Mouse (Mus musculus) embryonic facial prominence, embryonic 11.5 days (tissue): ENCODE data around the gene Fbxl22. TPM values are rescaled to one million over a fixed set of nuclear protein-coding genes. Genes with fewer than 3 reads are reported as not detected.

Experiments
- ATAC-seq: fragments of 200-750 bp; cut with Nextera tagmentation; replicated peaks from 2 replicates; pipeline ENCODE4 v1.8.0; 2017; ENCODE audit warnings: low read depth; ENCODE audit not compliant: insufficient number of reproducible peaks, low FRiP score, low TSS enrichment
- DNase-seq: peaks from one replicate; pipeline ENCODE4 v3.0.0-alpha.2; 2015; ENCODE audit warnings: low spot score
- H3K27ac ChIP-seq: fragments of 300-500 bp; sonication (generic); replicated peaks from 2 replicates; pipeline ENCODE4 v1.5.1; 2014; ENCODE audit warnings: mild to moderate bottlenecking, low read depth, low read length, control low read depth
- H3K27me3 ChIP-seq: fragments of 300-500 bp; sonication (generic); 2 replicates; pipeline ENCODE4 v1.6.1; 2014; ENCODE audit warnings: mild to moderate bottlenecking, low read length, moderate library complexity, mixed read lengths; ENCODE audit not compliant: control insufficient read depth, insufficient read depth
- H3K36me3 ChIP-seq: fragments of 300-500 bp; sonication (generic); replicated peaks from 2 replicates; pipeline ENCODE4 v1.6.1; 2014; ENCODE audit warnings: low read depth, mild to moderate bottlenecking, low read length, moderate library complexity, mixed read lengths; ENCODE audit not compliant: control insufficient read depth, insufficient read depth
- H3K4me1 ChIP-seq: fragments of 300-500 bp; sonication (generic); 2 replicates; pipeline ENCODE4 v1.6.1; 2014; ENCODE audit warnings: low read length, mixed read lengths; ENCODE audit not compliant: control insufficient read depth, insufficient read depth
- H3K4me2 ChIP-seq: fragments of 300-500 bp; sonication (generic); 2 replicates; pipeline ENCODE4 v1.6.1; 2014; ENCODE audit warnings: low read depth, mild to moderate bottlenecking, control low read depth, low read length, moderate library complexity
- H3K4me3 ChIP-seq: fragments of 300-500 bp; sonication (generic); 2 replicates; pipeline ENCODE4 v1.5.1; 2014; ENCODE audit warnings: low read depth, low read length, control low read depth
- H3K9ac ChIP-seq: fragments of 300-500 bp; sonication (generic); replicated peaks from 2 replicates; pipeline ENCODE4 v1.6.1; 2014; ENCODE audit warnings: mild to moderate bottlenecking, control low read depth, low read length
- H3K9me3 ChIP-seq: fragments of 300-500 bp; sonication (generic); replicated peaks from 2 replicates; pipeline ENCODE4 v1.6.1; 2016; ENCODE audit warnings: mild to moderate bottlenecking, low read length, inconsistent platforms, mixed read lengths; ENCODE audit not compliant: control insufficient read depth
- WGBS: fragments of 180-500 bp; shearing (Covaris S2); extraction: QIAGEN DNeasy Blood & Tissue Kit; methylation state at CpG from one replicate; pipeline ENCODE4 v1.1.7; 2014; 5-methylcytosine and 5-hydroxymethylcytosine counted together
- polyA plus RNA-seq: library from polyadenylated mRNA; unstranded; fragments of >200 nt; fragmentation: Nextera tagmentation; extraction: Ambion mirVana; gene quantifications from 2 replicates; pipeline ENCODE4 v1.2.1, GENCODE M21; 2014

The Fbxl22 gene
- polyA plus RNA-seq, 1 experiment from 2014 or later = 1.9 TPM

- H3K4me2 ChIP-seq = no peak overlapping the region
- no peak overlapping the region for H3K27ac ChIP-seq
- WGBS = 66% methylated on average over 4 of the region's 4 CpGs
- peaks cover 4% of the 10 kb centered on the region; the same call in 1 of the 2 replicates for H3K36me3 ChIP-seq
- ATAC-seq (no peak; the same call in 1 of the 2 replicates), DNase-seq (no peak)
- H3K4me1 ChIP-seq = no peaks in the 10 kb centered on the region
- no peaks in the 10 kb centered on the region for H3K9me3 ChIP-seq
- no peaks in the 10 kb centered on the region for H3K27me3 ChIP-seq
- H3K9ac ChIP-seq = no peak overlapping the region
- H3K4me3 ChIP-seq = no peak overlapping the region
These were observed 8.4 kb downstream of the Fbxl22 start for GRCm38 (mm10) chr9:66506011-66506410.

- Histone ChIP-seq H3K27me3 (no peaks in the 10 kb centered on the region), H3K4me3 (no peak overlapping the region), H3K9ac (no peak overlapping the region), H3K9me3 (no peaks in the 10 kb centered on the region), H3K4me1 (no peaks in the 10 kb centered on the region), H3K36me3 (peaks cover 4% of the 10 kb centered on the region; the same call in 1 of the 2 replicates), H3K27ac (no peak overlapping the region), H3K4me2 (no peak overlapping the region)
- no peak for ATAC-seq
- no peak for DNase-seq
- 68% methylated on average over 9 of the region's 9 CpGs for WGBS
These were observed 9.1 kb downstream of the Fbxl22 start for GRCm38 (mm10) chr9:66505141-66505917.

- Histone ChIP-seq H3K36me3 (peaks cover 4% of the 10 kb centered on the region; the same call in 1 of the 2 replicates), H3K27ac (no peak overlapping the region), H3K4me2 (no peak overlapping the region), H3K27me3 (no peaks in the 10 kb centered on the region), H3K4me1 (no peaks in the 10 kb centered on the region), H3K9ac (no peak overlapping the region), H3K4me3 (no peak overlapping the region), H3K9me3 (no peaks in the 10 kb centered on the region)
- DNase-seq (no peak), ATAC-seq (no peak)
- WGBS = 92% methylated on average over 13 of the region's 13 CpGs
These were observed 9.9 kb downstream of the Fbxl22 start for GRCm38 (mm10) chr9:66504518-66504917.

- Histone ChIP-seq H3K27me3 (no peaks in the 10 kb centered on the region), H3K4me3 (no peak overlapping the region), H3K9ac (no peak overlapping the region), H3K9me3 (no peaks in the 10 kb centered on the region), H3K4me2 (no peak overlapping the region), H3K4me1 (no peaks in the 10 kb centered on the region), H3K36me3 (peaks cover 4% of the 10 kb centered on the region; the same call in 1 of the 2 replicates), H3K27ac (no peak overlapping the region)
- no peak for ATAC-seq
- 66% methylated on average over 4 of the region's 4 CpGs for WGBS
- no peak for DNase-seq
These were observed 10.4 kb downstream of the Fbxl22 start for GRCm38 (mm10) chr9:66503879-66504411.

GRCm38 (mm10) chr9:66501248-66501647, 13.1 kb downstream of the Fbxl22 start:
- WGBS = 76% methylated on average over 2 of the region's 2 CpGs
- DNase-seq (no peak), ATAC-seq (no peak)
- Histone ChIP-seq H3K36me3 (peaks cover 4% of the 10 kb centered on the region; the same call in 1 of the 2 replicates), H3K27ac (no peak overlapping the region), H3K9me3 (no peaks in the 10 kb centered on the region), H3K4me1 (no peaks in the 10 kb centered on the region), H3K9ac (no peak overlapping the region), H3K4me3 (no peak overlapping the region), H3K4me2 (no peak overlapping the region), H3K27me3 (no peaks in the 10 kb centered on the region)

GRCm38 (mm10) chr9:66493992-66494391, 20.4 kb downstream of the Fbxl22 start:
- no peak overlapping the region for H3K9ac ChIP-seq
- H3K27me3 ChIP-seq = no peaks in the 10 kb centered on the region
- no peak overlapping the region for H3K4me2 ChIP-seq
- DNase-seq (no peak), ATAC-seq (no peak)
- H3K4me3 ChIP-seq = no peak overlapping the region
- H3K9me3 ChIP-seq = no peaks in the 10 kb centered on the region
- H3K4me1 ChIP-seq = no peaks in the 10 kb centered on the region
- no peak overlapping the region for H3K27ac ChIP-seq
- H3K36me3 ChIP-seq = no peaks in the 10 kb centered on the region; the same call in 1 of the 2 replicates

GRCm38 (mm10) chr9:66492361-66492760, 22.0 kb downstream of the Fbxl22 start:
- no peaks in the 10 kb centered on the region; the same call in 1 of the 2 replicates for H3K36me3 ChIP-seq
- no peaks in the 10 kb centered on the region for H3K9me3 ChIP-seq
- no peak overlapping the region for H3K4me3 ChIP-seq
- H3K27me3 ChIP-seq = no peaks in the 10 kb centered on the region
- no peak overlapping the region for H3K9ac ChIP-seq
- DNase-seq (no peak), ATAC-seq (no peak)
- H3K4me2 ChIP-seq = no peak overlapping the region
- WGBS = 89% methylated on average over 1 of the region's 1 CpGs
- no peaks in the 10 kb centered on the region for H3K4me1 ChIP-seq
- H3K27ac ChIP-seq = no peak overlapping the region

- no peak for ATAC-seq
- no peaks in the 10 kb centered on the region for H3K4me1 ChIP-seq
- no peak overlapping the region for H3K4me2 ChIP-seq
- H3K36me3 ChIP-seq = no peaks in the 10 kb centered on the region; the same call in 1 of the 2 replicates
- no peak overlapping the region for H3K4me3 ChIP-seq
- no peak overlapping the region for H3K9ac ChIP-seq
- no peak for DNase-seq
- no peak overlapping the region for H3K27ac ChIP-seq
- H3K9me3 ChIP-seq = no peaks in the 10 kb centered on the region
- no peaks in the 10 kb centered on the region for H3K27me3 ChIP-seq
These were observed 25.6 kb downstream of the Fbxl22 start for GRCm38 (mm10) chr9:66488786-66489185.
